Mouse (Mus musculus) splenic B cell, adult 2 months (primary cell): ENCODE data around the gene Lrp2.
A peak's percentile ranks its signal among the peaks of the same experiment; 100 is the strongest.

Source experiments
- DNase-seq: peaks from one replicate; pipeline ENCODE4 v3.0.0-alpha.2; 2011; ENCODE audit warnings: low read depth, low spot score
- H3K27me3 ChIP-seq: 2 replicates; pipeline ENCODE4 v1.6.1; 2012; ENCODE audit warnings: mild to moderate bottlenecking, low read length, moderate library complexity, mixed read lengths; ENCODE audit not compliant: control insufficient read depth, poor library complexity, insufficient read depth, severe bottlenecking
- H3K36me3 ChIP-seq: 2 replicates; pipeline ENCODE4 v1.6.1; 2012; ENCODE audit warnings: mild to moderate bottlenecking, low read length, moderate library complexity, mixed read lengths; ENCODE audit not compliant: control insufficient read depth, poor library complexity, insufficient read depth, severe bottlenecking

The Lrp2 gene

GRCm38 (mm10) chr2:69585886-69586398 is at the start of gene Lrp2:
TSS of gene Lrp2 (minus strand) at chr2:69586065.
- Histone ChIP-seq H3K36me3 (no peaks in the 10 kb centered on the region), H3K27me3 (no peaks in the 10 kb centered on the region)
- DNase-seq: no peak

- no peaks in the 10 kb centered on the region for H3K36me3 ChIP-seq
- peak; percentile 79 for DNase-seq
Observed at GRCm38 (mm10) chr2:69635064-69635701, 49.3 kb upstream of the Lrp2 start.

GRCm38 (mm10) chr2:69631449-69631848 is 45.6 kb upstream of the Lrp2 start:
- no peaks in the 10 kb centered on the region for H3K36me3 ChIP-seq
- DNase-seq: peak; percentile 38
- H3K27me3 ChIP-seq: no peaks in the 10 kb centered on the region

More at GRCm38 (mm10) chr2:69635064-69635701, 49.3 kb upstream of the Lrp2 start:
- H3K27me3 ChIP-seq: no peaks in the 10 kb centered on the region

- Histone ChIP-seq H3K27me3 (no peaks in the 10 kb centered on the region), H3K36me3 (no peaks in the 10 kb centered on the region)
- no peak for DNase-seq
Observed at GRCm38 (mm10) chr2:69630792-69631191, 44.9 kb upstream of the Lrp2 start.

- no peaks in the 10 kb centered on the region for H3K36me3 ChIP-seq
- no peaks in the 10 kb centered on the region for H3K27me3 ChIP-seq
- no peak for DNase-seq
Observed at GRCm38 (mm10) chr2:69629914-69630313, 44.0 kb upstream of the Lrp2 start.

GRCm38 (mm10) chr2:69629215-69629614 is 43.4 kb upstream of the Lrp2 start:
- no peak for DNase-seq
- no peaks in the 10 kb centered on the region for H3K27me3 ChIP-seq
- no peaks in the 10 kb centered on the region for H3K36me3 ChIP-seq

GRCm38 (mm10) chr2:69619286-69619685 is 33.4 kb upstream of the Lrp2 start:
- H3K27me3 ChIP-seq: no peaks in the 10 kb centered on the region
- DNase-seq: no peak
- no peaks in the 10 kb centered on the region for H3K36me3 ChIP-seq

- no peak for DNase-seq
- Histone ChIP-seq H3K36me3 (no peaks in the 10 kb centered on the region), H3K27me3 (no peaks in the 10 kb centered on the region)
Observed at GRCm38 (mm10) chr2:69618336-69618735, 32.5 kb upstream of the Lrp2 start.

GRCm38 (mm10) chr2:69613237-69613636 is 27.4 kb upstream of the Lrp2 start:
- DNase-seq: peak; percentile 9
- Histone ChIP-seq H3K27me3 (no peaks in the 10 kb centered on the region), H3K36me3 (no peaks in the 10 kb centered on the region)

GRCm38 (mm10) chr2:69612716-69613115 is 26.9 kb upstream of the Lrp2 start:
- H3K36me3 ChIP-seq: no peaks in the 10 kb centered on the region
- no peaks in the 10 kb centered on the region for H3K27me3 ChIP-seq
- no peak for DNase-seq

- Histone ChIP-seq H3K36me3 (no peaks in the 10 kb centered on the region), H3K27me3 (no peaks in the 10 kb centered on the region)
- no peak for DNase-seq
Observed at GRCm38 (mm10) chr2:69612237-69612636, 26.4 kb upstream of the Lrp2 start.

- no peaks in the 10 kb centered on the region for H3K36me3 ChIP-seq
- DNase-seq: no peak
- H3K27me3 ChIP-seq: no peaks in the 10 kb centered on the region
Observed at GRCm38 (mm10) chr2:69606621-69607020, 20.8 kb upstream of the Lrp2 start.

GRCm38 (mm10) chr2:69603726-69604393 is 18.0 kb upstream of the Lrp2 start:
- no peaks in the 10 kb centered on the region for H3K27me3 ChIP-seq
- no peaks in the 10 kb centered on the region for H3K36me3 ChIP-seq
- DNase-seq: no peak

- H3K27me3 ChIP-seq: no peaks in the 10 kb centered on the region
- no peaks in the 10 kb centered on the region for H3K36me3 ChIP-seq
- no peak for DNase-seq
Observed at GRCm38 (mm10) chr2:69593168-69593567, 7.3 kb upstream of the Lrp2 start.

- H3K27me3 ChIP-seq: no peaks in the 10 kb centered on the region
- no peak for DNase-seq
- H3K36me3 ChIP-seq: no peaks in the 10 kb centered on the region
Observed at GRCm38 (mm10) chr2:69592536-69592935, 6.7 kb upstream of the Lrp2 start.
